Mouse (Mus musculus) brain, embryonic 14.5 days (tissue): ENCODE measurements around the gene Gpr27.

Source experiments
- CTCF ChIP-seq: fragments of 200-500 bp; IDR thresholded peaks from 2 replicates; pipeline ENCODE4 v1.5.1; 2012; ENCODE audit warnings: inconsistent platforms, mild to moderate bottlenecking, moderate library complexity, borderline replicate concordance; ENCODE audit not compliant: insufficient read depth, insufficient read length; ENCODE audit errors: extremely low read depth
- POLR2A ChIP-seq: fragments of 200-500 bp; IDR thresholded peaks from 2 replicates; pipeline ENCODE4 v1.6.1; 2012; ENCODE audit warnings: mild to moderate bottlenecking, inconsistent platforms, borderline replicate concordance; ENCODE audit not compliant: poor library complexity, insufficient read depth, insufficient read length, severe bottlenecking; ENCODE audit errors: extremely low read depth

DNA sequence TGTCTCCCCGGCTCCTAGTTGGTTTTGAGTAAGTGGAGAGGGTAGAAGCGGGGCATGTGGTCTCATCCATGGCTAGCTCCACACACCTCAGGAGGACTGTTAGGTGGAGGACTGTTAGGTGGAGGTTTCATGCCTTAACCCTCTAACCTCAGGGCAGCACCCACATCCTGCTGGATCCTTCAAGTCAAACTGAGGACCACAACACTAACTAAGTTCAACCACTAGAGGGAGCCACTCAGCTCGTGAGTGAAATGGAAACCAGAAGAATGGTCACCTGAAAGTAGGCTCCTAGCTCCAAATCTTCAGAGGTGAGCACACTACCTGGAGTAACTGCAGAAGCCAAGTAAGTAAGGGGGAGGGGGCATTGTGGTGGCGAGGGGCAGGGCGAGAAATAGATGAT, 7.6 kb upstream of the Gpr27 start:
- TF ChIP-seq CTCF (peak; percentile 54; the same call in 1 of the 2 replicates), POLR2A (no peak)
